Comparison of ENCODE assay signal across 8 mouse cellular contexts in the genomic region with DNA sequence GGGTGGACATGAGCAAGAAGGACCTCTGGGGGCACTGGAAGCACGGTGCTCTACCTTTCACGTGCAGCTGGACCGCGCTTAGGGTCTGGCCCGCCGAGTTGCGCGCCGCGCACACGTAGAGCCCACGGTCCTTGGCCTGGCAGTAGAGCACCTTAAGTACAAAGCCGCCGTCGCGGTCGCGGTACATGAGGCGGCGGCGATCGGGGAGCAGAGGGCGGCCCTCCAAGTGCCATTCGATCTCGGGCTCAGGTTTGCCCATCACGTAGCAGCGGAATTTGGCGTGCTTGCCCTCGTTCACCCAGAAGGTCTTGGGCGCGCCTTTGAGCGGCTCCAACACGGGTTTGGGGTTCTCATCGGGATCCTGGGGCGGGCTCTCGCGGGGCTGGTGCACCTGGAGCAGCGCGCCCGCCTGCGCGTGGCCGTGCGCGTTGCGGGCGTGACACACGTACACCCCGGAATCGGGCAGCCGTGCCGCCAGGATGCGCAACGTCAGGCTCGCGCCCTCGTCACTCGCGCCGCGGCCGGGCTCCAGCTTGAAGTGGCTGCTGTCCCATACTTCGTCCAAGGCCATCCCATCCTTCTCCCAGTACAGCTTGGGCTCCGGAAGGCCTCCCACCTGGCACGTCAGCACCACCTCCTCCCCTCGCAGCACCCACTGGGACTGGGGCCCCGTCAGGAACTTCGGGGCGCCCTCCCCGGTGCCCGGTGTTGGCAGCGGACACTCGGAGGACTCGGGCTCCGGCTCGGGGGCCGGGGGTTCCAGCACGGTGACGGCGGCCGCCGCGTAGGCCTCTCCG. TPM values are rescaled to one million over a fixed set of nuclear protein-coding genes. Genes with fewer than 3 reads are reported as not detected.
DNase-seq lines count a peak whose midpoint lies in the region; ATAC-seq and TF ChIP-seq lines count a peak whose summit lies in the region.

No protein-coding gene starts in this region.

- ATAC-seq in hindbrain, postnatal 0 days, result peak; percentile 88
- ATAC-seq in midbrain, embryonic 13.5 days, result peak; percentile 82
- ATAC-seq in stomach, embryonic 16.5 days (ENCODE audit: insufficient read depth, low FRiP score), result peak; percentile 73

- peak; percentile 76 for DNase-seq in adrenal gland, adult 8-10 months
- DNase-seq in gastrocnemius, postnatal 10 days, result peak; percentile 77
- DNase-seq in hindbrain, postnatal 0 days (ENCODE audit: low spot score), result peak; percentile 89
- DNase-seq in left cerebral cortex, postnatal 25 days (ENCODE audit: low spot score in 2 of 2), result peak; percentile 86 to 89
- DNase-seq in natural killer cell, adult 2 months (ENCODE audit: low spot score in 2 of 2), result no peak

- peaks cover 4% of the 10 kb centered on the region; the same call in 1 of the 2 replicates for H3K36me3 ChIP-seq in hindbrain, postnatal 0 days (ENCODE audit: insufficient read depth, low read length)
- peaks cover 20% of the 10 kb centered on the region for H3K36me3 ChIP-seq in midbrain, embryonic 13.5 days
- H3K36me3 ChIP-seq in stomach, embryonic 16.5 days (ENCODE audit: control insufficient read depth, insufficient read depth, low read length), result peaks cover 16% of the 10 kb centered on the region

- peak overlapping the region; percentile 89 for H3K4me2 ChIP-seq in hindbrain, postnatal 0 days (ENCODE audit: low read depth, low read length)
- peak overlapping the region; percentile 94 for H3K4me2 ChIP-seq in midbrain, embryonic 13.5 days (replicated peaks)
- H3K4me2 ChIP-seq in stomach, embryonic 16.5 days (ENCODE audit: low read depth, low read length), result peak overlapping the region; percentile 96

- peak overlapping the region; percentile 77 for H3K27ac ChIP-seq in cortical plate, adult 2 months (ENCODE audit: insufficient read depth, low read length)
- peak overlapping the region; percentile 89 for H3K27ac ChIP-seq in hindbrain, postnatal 0 days
- peak overlapping the region; percentile 90 for H3K27ac ChIP-seq in midbrain, embryonic 13.5 days
- peak overlapping the region; percentile 89 for H3K27ac ChIP-seq in stomach, embryonic 16.5 days (ENCODE audit: low read length)

- intact Hi-C loops in left cerebral cortex, postnatal 25 days (cut with DNase I), result loop anchor here (5.0 kb wide), 1 partner anchor 52 kb away; no protein-coding TSS in a partner anchor

- TF ChIP-seq CTCF in cortical plate, adult 2 months (IDR thresholded peaks at IDR 0.05; ENCODE audit: extremely low read depth, insufficient read depth, low read length), result no peak
- no peak for TF ChIP-seq CTCF in hindbrain, postnatal 0 days (IDR thresholded peaks at IDR 0.05; ENCODE audit: low read depth)

- H3K4me3 ChIP-seq in cortical plate, adult 2 months (ENCODE audit: insufficient read depth, low read length), result peak overlapping the region; percentile 73
- peak overlapping the region; percentile 77 for H3K4me3 ChIP-seq in hindbrain, postnatal 0 days (ENCODE audit: low read length)
- H3K4me3 ChIP-seq in midbrain, embryonic 13.5 days (replicated peaks), result peak overlapping the region; percentile 81
- peak overlapping the region; percentile 90 for H3K4me3 ChIP-seq in stomach, embryonic 16.5 days (replicated peaks; ENCODE audit: low read length)

- peak; percentile 87 for TF ChIP-seq POLR2A in cortical plate, adult 2 months (IDR thresholded peaks at IDR 0.05; ENCODE audit: extremely low read depth, insufficient read depth, low read length)

- no peaks in the 10 kb centered on the region for H3K9me3 ChIP-seq in hindbrain, postnatal 0 days (ENCODE audit: low read length)
- H3K9me3 ChIP-seq in midbrain, embryonic 13.5 days, result no peaks in the 10 kb centered on the region
- no peaks in the 10 kb centered on the region for H3K9me3 ChIP-seq in stomach, embryonic 16.5 days (replicated peaks; ENCODE audit: control insufficient read depth, low read length)

- H3K4me1 ChIP-seq in cortical plate, adult 2 months (ENCODE audit: control insufficient read depth, insufficient read depth, low read length), result peaks cover 2% of the 10 kb centered on the region; the same call in 1 of the 2 replicates
- 0 out of 2 replicates have a peak, but pooled peaks cover 11% of the 10 kb centered on the region for H3K4me1 ChIP-seq in hindbrain, postnatal 0 days (ENCODE audit: insufficient read depth, low read length)
- peaks cover 26% of the 10 kb centered on the region for H3K4me1 ChIP-seq in midbrain, embryonic 13.5 days (replicated peaks)
- peaks cover 32% of the 10 kb centered on the region for H3K4me1 ChIP-seq in stomach, embryonic 16.5 days (ENCODE audit: control insufficient read depth, insufficient read depth, low read length)

- peak overlapping the region; percentile 96 for H3K9ac ChIP-seq in hindbrain, postnatal 0 days (replicated peaks; ENCODE audit: low read length)
- H3K9ac ChIP-seq in midbrain, embryonic 13.5 days (replicated peaks), result peak overlapping the region; percentile 89
- peak overlapping the region; percentile 83 for H3K9ac ChIP-seq in stomach, embryonic 16.5 days (ENCODE audit: low read length)

- under 1% methylated on average over 83 of the region's 84 CpGs for WGBS in hindbrain, postnatal 0 days
- under 1% methylated on average over 84 of the region's 84 CpGs for WGBS in midbrain, embryonic 13.5 days
- WGBS in stomach, embryonic 16.5 days, result under 1% methylated on average over 82 of the region's 84 CpGs

- H3K27me3 ChIP-seq in hindbrain, postnatal 0 days (ENCODE audit: insufficient read depth, low read length), result no peaks in the 10 kb centered on the region
- H3K27me3 ChIP-seq in midbrain, embryonic 13.5 days, result peaks cover 22% of the 10 kb centered on the region
- H3K27me3 ChIP-seq in stomach, embryonic 16.5 days (ENCODE audit: control insufficient read depth, insufficient read depth, low read length), result no peaks in the 10 kb centered on the region

RNA-seq across cellular contexts. Expression of gene Obsl1, which starts 0.9 kb away (rescaled TPM):
- 100 to 1,000 TPM in 1 of 4 experiments, 10 to 100 TPM in 3; 71.0 to 109 (median 87.5) TPM for total RNA-seq in adrenal gland, adult 8-10 months (2022)
- 32.9 and 34.5 TPM in 2 replicates for polyA plus RNA-seq in cortical plate, adult 2 months (2012; rRNA removed)
- 100 to 1,000 TPM; 107 to 122 TPM for total RNA-seq in gastrocnemius, postnatal 10 days (2021)
- 52.4 and 62.4 TPM in 2 replicates for total RNA-seq in hindbrain, postnatal 0 days (2014; rRNA removed)
- 22.7 and 23.9 TPM in 2 replicates for polyA plus RNA-seq in hindbrain, postnatal 0 days (2015; fragmentation: Nextera tagmentation; extraction: Ambion mirVana)
- 10 to 100 TPM; 28.6 to 29.0 TPM for total RNA-seq in left cerebral cortex, postnatal 25 days (2021)
- polyA plus RNA-seq in midbrain, embryonic 13.5 days (2015; fragmentation: Nextera tagmentation; extraction: Ambion mirVana), result 18.6 and 25.7 TPM in 2 replicates
- 34.1 and 44.4 TPM in 2 replicates for polyA plus RNA-seq in stomach, embryonic 16.5 days (2015; fragmentation: Nextera tagmentation; extraction: Ambion mirVana)

RNA-seq across cellular contexts. Expression of gene Inha, which starts 1.5 kb away (rescaled TPM):
- 10 to 100 TPM; 22.8 to 56.9 (median 34.3) TPM for total RNA-seq in adrenal gland, adult 8-10 months (2022)
- polyA plus RNA-seq in cortical plate, adult 2 months (2012; rRNA removed), result 88.7 and 90.3 TPM in 2 replicates
- total RNA-seq in gastrocnemius, postnatal 10 days (2021), result 10 to 100 TPM; 11.9 to 12.8 TPM
- 28.9 and 31.8 TPM in 2 replicates for total RNA-seq in hindbrain, postnatal 0 days (2014; rRNA removed)
- 20.3 TPM in 2 replicates for polyA plus RNA-seq in hindbrain, postnatal 0 days (2015; fragmentation: Nextera tagmentation; extraction: Ambion mirVana)
- 10 to 100 TPM; 23.2 to 26.9 TPM for total RNA-seq in left cerebral cortex, postnatal 25 days (2021)
- 8.5 and 12.5 TPM in 2 replicates for polyA plus RNA-seq in midbrain, embryonic 13.5 days (2015; fragmentation: Nextera tagmentation; extraction: Ambion mirVana)
- 7.4 and 8.3 TPM in 2 replicates for polyA plus RNA-seq in stomach, embryonic 16.5 days (2015; fragmentation: Nextera tagmentation; extraction: Ambion mirVana)

RNA-seq across cellular contexts. Expression of gene Stk11ip, which starts 16.0 kb away (rescaled TPM):
- 10 to 100 TPM; 19.1 to 34.9 (median 31.3) TPM for total RNA-seq in adrenal gland, adult 8-10 months (2022)
- polyA plus RNA-seq in cortical plate, adult 2 months (2012; rRNA removed), result 36.2 and 37.8 TPM in 2 replicates
- 1 to 10 TPM; 7.5 to 8.9 TPM for total RNA-seq in gastrocnemius, postnatal 10 days (2021)
- 27.9 and 46.9 TPM in 2 replicates for total RNA-seq in hindbrain, postnatal 0 days (2014; rRNA removed)
- 13.5 and 14.0 TPM in 2 replicates for polyA plus RNA-seq in hindbrain, postnatal 0 days (2015; fragmentation: Nextera tagmentation; extraction: Ambion mirVana)
- 10 to 100 TPM; 35.3 to 36.7 TPM for total RNA-seq in left cerebral cortex, postnatal 25 days (2021)
- 20.0 and 23.6 TPM in 2 replicates for polyA plus RNA-seq in midbrain, embryonic 13.5 days (2015; fragmentation: Nextera tagmentation; extraction: Ambion mirVana)
- polyA plus RNA-seq in stomach, embryonic 16.5 days (2015; fragmentation: Nextera tagmentation; extraction: Ambion mirVana), result 18.6 and 19.8 TPM in 2 replicates

RNA-seq across cellular contexts. Expression of gene Tmem198, which starts 26.0 kb away (rescaled TPM):
- 1 to 10 TPM; 2.5 to 5.8 (median 3.0) TPM for total RNA-seq in adrenal gland, adult 8-10 months (2022)
- 103 and 108 TPM in 2 replicates for polyA plus RNA-seq in cortical plate, adult 2 months (2012; rRNA removed)
- total RNA-seq in gastrocnemius, postnatal 10 days (2021), result under 1 TPM; 0.68 to 0.87 TPM
- total RNA-seq in hindbrain, postnatal 0 days (2014; rRNA removed), result 52.7 and 69.3 TPM in 2 replicates
- 33.9 and 36.4 TPM in 2 replicates for polyA plus RNA-seq in hindbrain, postnatal 0 days (2015; fragmentation: Nextera tagmentation; extraction: Ambion mirVana)
- total RNA-seq in left cerebral cortex, postnatal 25 days (2021), result 100 to 1,000 TPM in 1 of 2 experiments, 10 to 100 TPM in 1; 92.9 to 111 TPM
- 46.1 and 47.3 TPM in 2 replicates for polyA plus RNA-seq in midbrain, embryonic 13.5 days (2015; fragmentation: Nextera tagmentation; extraction: Ambion mirVana)
- 1.6 and 2.1 TPM in 2 replicates for polyA plus RNA-seq in stomach, embryonic 16.5 days (2015; fragmentation: Nextera tagmentation; extraction: Ambion mirVana)

RNA-seq across cellular contexts. Expression of gene Chpf, which starts 26.2 kb away (rescaled TPM):
- 10 to 100 TPM; 56.6 to 72.7 (median 67.0) TPM for total RNA-seq in adrenal gland, adult 8-10 months (2022)
- polyA plus RNA-seq in cortical plate, adult 2 months (2012; rRNA removed), result 78.0 and 81.6 TPM in 2 replicates
- 10 to 100 TPM; 22.2 to 32.0 TPM for total RNA-seq in gastrocnemius, postnatal 10 days (2021)
- 155 and 173 TPM in 2 replicates for total RNA-seq in hindbrain, postnatal 0 days (2014; rRNA removed)
- 55.3 and 55.8 TPM in 2 replicates for polyA plus RNA-seq in hindbrain, postnatal 0 days (2015; fragmentation: Nextera tagmentation; extraction: Ambion mirVana)
- 10 to 100 TPM; 82.1 to 82.4 TPM for total RNA-seq in left cerebral cortex, postnatal 25 days (2021)
- 25.1 and 28.7 TPM in 2 replicates for polyA plus RNA-seq in midbrain, embryonic 13.5 days (2015; fragmentation: Nextera tagmentation; extraction: Ambion mirVana)
- polyA plus RNA-seq in stomach, embryonic 16.5 days (2015; fragmentation: Nextera tagmentation; extraction: Ambion mirVana), result 28.0 and 28.1 TPM in 2 replicates

Comparison
In these comparisons a context has a peak if more than half of its experiments do, and no peak if none do; other contexts are left out.
1. DNase-seq: peak in adrenal gland, adult 8-10 months (single experiment), gastrocnemius, postnatal 10 days (single experiment), hindbrain, postnatal 0 days (single experiment) and left cerebral cortex, postnatal 25 days (2 of 2); none in natural killer cell, adult 2 months (0 of 2).
2. Peak in every context shown above with its lines, with median percentiles within 50 percentile points of each other: H3K27ac ChIP-seq, H3K4me3 ChIP-seq, ATAC-seq, H3K4me2 ChIP-seq and H3K9ac ChIP-seq.